Mouse (Mus musculus) liver, embryonic 16.5 days (tissue): Measurements from ENCODE around the gene Dnaja3. TPM values are rescaled to one million over a fixed set of nuclear protein-coding genes. Genes with fewer than 3 reads are reported as not detected.

ENCODE experiments used
- ATAC-seq: fragments of 200-750 bp; cut with Nextera tagmentation; 2 replicates; pipeline ENCODE4 v1.8.0; 2017; ENCODE audit warnings: low read depth, mild to moderate bottlenecking, moderate number of reproducible peaks, moderate library complexity
- H3K27ac ChIP-seq: fragments of 300-500 bp; sonication (generic); 2 replicates; pipeline ENCODE4 v1.5.1; 2014; ENCODE audit warnings: mild to moderate bottlenecking, low read length
- H3K27me3 ChIP-seq: fragments of 300-500 bp; sonication (generic); 2 replicates; pipeline ENCODE4 v1.6.1; 2014; ENCODE audit warnings: low read depth, low read length, mixed read lengths; ENCODE audit not compliant: control insufficient read depth, insufficient read depth
- H3K36me3 ChIP-seq: fragments of 300-500 bp; sonication (generic); 2 replicates; pipeline ENCODE4 v1.6.1; 2014; ENCODE audit warnings: mild to moderate bottlenecking; ENCODE audit not compliant: control insufficient read depth, insufficient read depth
- H3K4me1 ChIP-seq: fragments of 300-500 bp; sonication (generic); 2 replicates; pipeline ENCODE4 v1.6.1; 2014; ENCODE audit warnings: low read depth, low read length, mixed read lengths; ENCODE audit not compliant: control insufficient read depth
- H3K4me2 ChIP-seq: fragments of 300-500 bp; sonication (generic); 2 replicates; pipeline ENCODE4 v1.6.1; 2014; ENCODE audit warnings: low read depth, low read length, mixed read lengths
- H3K4me3 ChIP-seq: fragments of 300-500 bp; sonication (generic); 2 replicates; pipeline ENCODE4 v1.5.1; 2014; ENCODE audit warnings: low read depth, mild to moderate bottlenecking, low read length
- H3K9ac ChIP-seq: fragments of 300-500 bp; sonication (generic); 2 replicates; pipeline ENCODE4 v1.6.1; 2014; ENCODE audit warnings: low read depth, low read length
- H3K9me3 ChIP-seq: fragments of 300-500 bp; sonication (generic); replicated peaks from 2 replicates; pipeline ENCODE4 v1.6.1; 2016; ENCODE audit warnings: low read length; ENCODE audit not compliant: control insufficient read depth
- WGBS: fragments of 180-500 bp; shearing (Covaris S2); extraction: QIAGEN DNeasy Blood & Tissue Kit; methylation state at CpG from one replicate; pipeline ENCODE4 v1.1.7; 2014; ENCODE audit not compliant: insufficient replicate concordance; 5-methylcytosine and 5-hydroxymethylcytosine counted together
- polyA plus RNA-seq: library from polyadenylated mRNA; unstranded; fragments of >200 nt; fragmentation: Nextera tagmentation; extraction: Ambion mirVana; gene quantifications from 2 replicates; pipeline ENCODE4 v1.2.1, GENCODE M21; 2015

Gene Dnaja3
- polyA plus RNA-seq, 1 experiment from 2014 or later: 46.5 TPM

DNA sequence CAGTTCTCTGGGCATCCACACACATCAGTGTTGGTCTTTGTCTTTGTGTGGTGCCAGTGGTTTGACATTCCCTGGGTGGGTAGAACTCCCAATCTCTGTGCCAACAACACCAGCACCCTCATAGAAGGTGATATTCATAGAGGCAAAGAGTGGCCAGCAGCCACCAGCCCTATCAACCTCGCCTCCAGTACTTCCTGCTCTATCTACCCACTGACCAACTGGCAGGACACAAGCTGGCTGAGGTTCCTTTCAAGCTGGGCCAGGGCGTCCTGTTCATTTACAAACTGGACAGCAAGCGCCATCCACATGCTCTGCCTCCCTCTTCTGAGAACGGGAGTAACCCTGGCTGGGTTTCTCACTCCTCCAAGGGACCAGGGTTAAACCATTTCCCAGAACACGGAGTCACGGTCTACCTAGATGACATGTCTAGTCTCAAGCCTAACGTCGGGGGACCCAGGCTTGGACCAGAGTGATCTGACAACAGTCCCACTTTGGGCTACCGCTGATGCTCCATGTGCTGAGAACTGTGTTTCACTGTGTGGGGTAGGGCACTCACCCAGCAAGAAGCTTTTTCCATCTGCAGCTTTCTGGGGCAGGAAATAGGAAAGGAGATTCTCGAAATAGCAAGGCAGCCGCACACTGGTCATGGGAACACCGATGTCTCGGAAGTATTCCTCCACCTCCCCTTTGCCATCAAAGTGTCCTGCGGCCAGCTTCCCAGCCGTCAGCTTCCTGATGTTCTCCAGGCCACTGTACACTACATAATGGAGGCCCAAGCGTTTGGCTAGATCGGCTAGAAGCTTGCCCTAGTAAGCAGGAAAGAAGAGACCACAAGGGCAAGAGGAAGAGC, 74.3 kb downstream of the Dnaja3 start:
- H3K27ac ChIP-seq: no peak overlapping the region
- ATAC-seq: no peak
- H3K36me3 ChIP-seq: peaks cover 17% of the 10 kb centered on the region
- no peak overlapping the region for H3K4me3 ChIP-seq
- H3K9me3 ChIP-seq: no peaks in the 10 kb centered on the region
- 80% methylated on average over 17 of the region's 17 CpGs for WGBS
- H3K4me2 ChIP-seq: no peak overlapping the region
- no peaks in the 10 kb centered on the region for H3K27me3 ChIP-seq
- H3K9ac ChIP-seq: no peak overlapping the region
- H3K4me1 ChIP-seq: peaks cover 7% of the 10 kb centered on the region

DNA sequence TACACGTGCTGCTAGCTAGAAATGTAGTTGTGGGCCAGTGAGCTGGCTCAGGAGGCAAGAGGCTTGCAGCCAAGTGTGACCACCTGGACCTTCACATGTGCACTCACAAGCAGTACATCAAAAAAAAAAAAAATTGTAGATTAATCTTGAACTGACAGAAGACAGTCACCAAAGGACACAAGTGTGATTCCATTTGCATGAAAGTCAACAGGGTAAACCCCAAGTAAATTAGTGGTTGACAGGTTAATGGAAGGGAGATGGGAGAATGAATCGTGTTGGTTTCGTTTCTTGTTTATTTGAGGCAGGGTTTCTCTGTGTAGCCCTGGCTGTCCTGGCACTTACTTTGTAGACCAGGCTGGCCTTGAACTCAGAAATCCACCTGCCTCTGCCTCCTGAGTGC, 78.1 kb downstream of the Dnaja3 start:
- H3K27ac ChIP-seq: no peak overlapping the region

DNA sequence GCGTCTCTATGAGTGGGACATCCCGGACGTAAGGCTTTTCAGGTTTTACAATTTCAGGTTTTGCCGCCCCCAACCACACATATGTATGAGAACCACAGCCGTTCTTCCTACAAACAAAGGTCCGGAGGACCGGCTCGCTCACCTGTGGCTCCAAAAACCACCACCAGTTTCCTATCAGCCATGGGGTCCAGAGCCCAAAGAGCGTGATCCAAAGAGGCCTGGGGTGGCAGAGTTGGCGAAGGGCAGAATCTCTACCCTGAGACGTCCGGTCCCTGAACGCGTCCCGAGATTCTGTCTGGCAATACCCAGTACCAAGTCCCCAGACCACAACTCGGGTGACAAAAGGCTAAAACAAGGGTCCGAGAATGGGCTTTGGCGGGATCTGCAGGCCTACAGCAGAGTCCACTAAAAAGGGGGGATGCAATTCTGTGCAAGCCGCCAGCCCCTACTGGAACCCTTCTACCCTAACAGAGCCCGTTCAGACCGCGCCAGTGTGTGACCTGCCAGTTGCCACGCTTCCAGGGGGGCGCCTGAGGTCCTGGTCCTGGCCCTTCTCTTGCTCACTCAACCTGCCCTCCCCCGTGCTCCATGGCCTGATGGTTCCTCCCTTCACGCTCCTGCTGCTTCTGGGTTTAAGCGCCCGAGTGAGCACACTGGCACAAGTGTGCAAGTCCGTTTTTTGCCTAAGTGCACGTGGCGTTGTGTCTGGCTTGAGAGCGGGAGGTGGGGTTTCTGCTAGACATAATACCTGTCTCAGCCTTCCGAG, 79.1 kb downstream of the Dnaja3 start, which contains the start of gene Nmral1:
Gene Nmral1, minus strand, starts transcription at position 604 of the 766 bp plus-strand sequence.
- ATAC-seq: peak; percentile 86

More for the DNA sequence above, 78.1 kb downstream of the Dnaja3 start:
- Histone ChIP-seq H3K9me3 (no peaks in the 10 kb centered on the region), H3K36me3 (peaks cover 12% of the 10 kb centered on the region), H3K9ac (peak overlapping the region; percentile 57), H3K4me2 (peak overlapping the region; percentile 58), H3K4me1 (peaks cover 12% of the 10 kb centered on the region), H3K4me3 (peak overlapping the region; percentile 79), H3K27me3 (no peaks in the 10 kb centered on the region)
- no peak for ATAC-seq
- 44% methylated on average over 3 of the region's 3 CpGs for WGBS

DNA sequence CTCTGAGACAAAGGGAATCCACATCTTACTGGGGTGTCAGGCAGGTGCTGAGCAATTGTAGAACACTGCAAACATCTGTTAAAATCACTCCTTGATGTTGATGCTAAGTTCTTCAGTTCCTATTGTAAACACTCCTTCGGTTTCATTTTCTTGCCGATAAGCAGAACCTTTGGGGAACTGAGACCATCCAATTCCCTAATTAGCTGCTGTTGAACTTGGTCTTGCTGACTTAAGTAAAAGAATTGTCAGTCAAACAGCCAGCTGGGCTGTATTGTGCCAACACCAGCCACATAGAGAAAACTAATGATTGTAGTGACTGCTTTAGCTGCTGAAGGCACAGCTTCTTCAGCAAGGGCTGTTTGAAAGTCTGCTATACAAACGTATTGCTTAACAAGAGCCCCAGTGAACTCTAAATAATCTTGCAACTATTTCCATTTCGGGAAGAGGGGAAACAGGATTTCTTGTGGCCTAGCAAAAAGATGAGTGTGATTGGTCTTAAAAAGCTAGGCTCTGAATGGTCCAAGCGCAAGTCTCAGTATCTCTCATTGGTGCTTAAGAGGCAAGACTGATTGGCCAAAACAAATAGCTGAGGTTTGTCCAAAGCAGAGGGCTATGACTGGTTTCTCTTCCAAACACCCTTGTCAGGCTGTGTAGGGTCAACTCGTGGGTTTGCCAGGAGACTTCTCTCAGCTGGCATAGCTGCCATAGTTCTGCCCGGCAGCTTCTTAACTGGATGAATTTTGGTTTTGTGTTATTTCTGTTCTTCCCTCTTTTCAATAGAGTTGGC, 82.5 kb downstream of the Dnaja3 start:
- Histone ChIP-seq H3K9ac (no peak overlapping the region), H3K36me3 (no peaks in the 10 kb centered on the region), H3K4me1 (peaks cover 18% of the 10 kb centered on the region), H3K27me3 (no peaks in the 10 kb centered on the region), H3K9me3 (no peaks in the 10 kb centered on the region), H3K4me2 (peak overlapping the region; percentile 21; the same call in 1 of the 2 replicates), H3K4me3 (no peak overlapping the region), H3K27ac (peak overlapping the region; percentile 55)
- 50% methylated on average over 7 of the region's 7 CpGs for WGBS
- ATAC-seq: no peak

More for the DNA sequence above, 79.1 kb downstream of the Dnaja3 start, which contains the start of gene Nmral1:
- peak within 1 kb of the TSS; percentile 58 for H3K4me2 ChIP-seq
- WGBS: 15% methylated on average over 33 of the region's 33 CpGs
- peaks cover 10% of the 10 kb centered on the region for H3K36me3 ChIP-seq
- peak within 1 kb of the TSS; percentile 57 for H3K9ac ChIP-seq
- H3K4me3 ChIP-seq: peak within 1 kb of the TSS; percentile 79
- H3K27ac ChIP-seq: peak within 1 kb of the TSS; percentile 9
- H3K27me3 ChIP-seq: no peaks in the 10 kb centered on the region
- H3K4me1 ChIP-seq: peaks cover 12% of the 10 kb centered on the region
- H3K9me3 ChIP-seq: no peaks in the 10 kb centered on the region

DNA sequence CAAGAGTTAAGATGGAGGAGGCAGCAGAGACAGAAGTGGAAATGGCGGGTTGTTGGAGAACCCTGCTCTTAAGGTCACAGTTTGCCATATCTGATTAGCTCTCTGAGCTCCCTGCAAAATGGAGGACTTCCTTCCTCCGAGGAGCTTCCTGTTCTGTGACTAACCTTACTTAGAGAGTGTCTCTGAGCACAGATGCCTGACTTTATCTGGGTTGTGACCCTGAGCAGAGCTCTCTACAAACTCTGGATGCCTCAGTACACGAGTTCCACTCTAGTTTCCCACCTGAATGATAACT, 83.1 kb downstream of the Dnaja3 start:
- Histone ChIP-seq H3K9me3 (no peaks in the 10 kb centered on the region), H3K27me3 (no peaks in the 10 kb centered on the region), H3K4me1 (peaks cover 17% of the 10 kb centered on the region), H3K36me3 (no peaks in the 10 kb centered on the region), H3K9ac (no peak overlapping the region), H3K4me3 (no peak overlapping the region), H3K4me2 (no peak overlapping the region), H3K27ac (peak overlapping the region; percentile 55; the same call in 1 of the 2 replicates)
- ATAC-seq: no peak
- 21% methylated on average over 3 of the region's 3 CpGs for WGBS

DNA sequence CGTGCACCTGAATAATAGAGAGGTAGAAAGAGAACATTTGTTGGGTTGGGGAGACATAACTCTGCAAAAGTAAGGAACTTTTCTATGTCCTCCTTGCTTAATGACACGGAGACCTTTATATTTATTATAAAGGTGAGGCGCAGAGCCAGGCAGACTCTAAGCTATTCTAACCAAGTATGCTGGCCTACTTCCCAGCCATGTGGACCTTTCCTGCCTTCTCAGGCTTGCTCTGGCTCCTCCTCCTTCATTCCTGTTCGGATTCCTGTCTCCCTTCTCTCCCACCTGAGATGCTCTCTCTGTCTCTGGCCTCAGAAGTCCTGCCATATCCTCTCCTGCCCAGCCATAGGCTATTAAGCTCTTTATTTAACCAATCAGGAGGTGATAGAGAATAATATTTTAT, 85.5 kb downstream of the Dnaja3 start:
- Histone ChIP-seq H3K9ac (no peak overlapping the region), H3K9me3 (no peaks in the 10 kb centered on the region), H3K27ac (no peak overlapping the region), H3K36me3 (no peaks in the 10 kb centered on the region), H3K4me3 (no peak overlapping the region), H3K4me1 (peaks cover 13% of the 10 kb centered on the region), H3K4me2 (no peak overlapping the region), H3K27me3 (no peaks in the 10 kb centered on the region)
- 73% methylated on average over 4 of the region's 4 CpGs for WGBS
- ATAC-seq: no peak

DNA sequence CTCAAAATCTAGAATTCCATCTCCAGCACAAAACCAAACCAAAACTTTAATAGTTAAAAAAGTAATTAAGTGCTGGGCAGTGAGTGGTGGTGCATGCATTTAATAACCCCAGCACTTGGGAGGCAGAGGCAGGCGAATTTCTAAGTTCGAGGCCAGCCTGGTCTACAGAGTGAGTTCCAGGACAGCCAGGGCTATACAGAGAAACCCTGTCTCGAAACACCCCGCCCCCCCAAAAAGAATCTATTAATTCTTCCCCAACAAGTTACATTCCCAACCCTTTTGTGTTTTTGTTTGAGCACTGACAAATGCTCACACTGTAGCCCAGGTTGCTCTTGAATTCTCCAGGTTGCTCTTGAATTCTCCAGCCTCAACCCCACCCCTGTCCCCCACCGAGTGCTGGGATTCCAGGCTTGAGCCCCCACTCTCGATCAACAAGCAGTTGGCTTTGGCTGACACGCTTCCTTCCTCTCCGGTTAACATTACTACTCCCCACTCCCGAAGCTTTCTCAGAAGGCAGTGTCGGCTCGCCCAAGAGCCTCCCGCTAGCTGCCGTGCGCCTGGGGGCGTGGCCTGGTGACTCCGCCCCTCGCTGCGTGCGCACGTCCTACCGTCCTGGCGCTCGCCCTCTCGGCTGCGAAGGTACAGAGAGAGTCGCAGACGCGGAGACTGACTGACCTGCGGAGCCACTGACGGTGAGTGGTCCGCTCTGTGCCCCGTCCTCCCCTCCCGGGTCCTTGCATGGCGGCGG, 86.2 kb downstream of the Dnaja3 start, which contains the start of gene Hmox2:
Gene Hmox2, plus strand, starts transcription at position 582 of the 748 bp plus-strand sequence.
- Histone ChIP-seq H3K9me3 (no peaks in the 10 kb centered on the region), H3K36me3 (no peaks in the 10 kb centered on the region), H3K27me3 (no peaks in the 10 kb centered on the region), H3K4me3 (peak within 1 kb of the TSS; percentile 89), H3K4me2 (peak within 1 kb of the TSS; percentile 95), H3K9ac (peak within 1 kb of the TSS; percentile 95), H3K27ac (peak within 1 kb of the TSS; percentile 85), H3K4me1 (peaks cover 13% of the 10 kb centered on the region)
- 4% methylated on average over 35 of the region's 35 CpGs for whole genome bisulfite sequencing
- peak; percentile 96 for ATAC-seq

DNA sequence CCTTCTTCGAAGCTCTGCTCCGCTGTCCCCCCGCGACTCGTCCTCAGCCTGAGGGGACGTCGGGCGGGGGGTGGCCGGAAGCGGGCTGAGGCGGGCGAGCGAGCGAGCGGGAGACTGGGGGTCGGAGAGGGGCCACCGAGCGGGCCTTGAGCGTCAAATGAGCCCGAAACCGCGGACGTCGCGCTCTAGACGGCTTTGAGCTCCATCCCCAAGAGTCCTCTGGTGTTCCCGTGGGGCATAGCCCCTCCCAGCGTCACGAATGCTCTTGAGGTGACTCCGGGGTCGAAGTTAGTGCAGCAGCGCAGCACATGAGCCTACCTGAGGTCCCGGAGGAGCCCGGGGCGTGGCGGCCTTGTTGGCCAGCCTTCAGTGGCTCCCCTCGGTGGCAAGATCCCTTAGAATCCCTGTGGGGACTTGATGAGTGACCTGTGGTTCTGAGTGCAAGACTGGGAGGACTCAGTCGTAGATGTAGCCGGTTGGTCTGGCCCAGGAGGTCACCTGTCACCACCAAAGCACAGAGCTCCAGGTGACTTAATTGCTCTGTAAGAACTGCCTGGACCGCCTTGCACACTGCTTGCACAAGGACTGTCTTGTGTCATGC, 86.8 kb downstream of the Dnaja3 start:
- H3K4me2 ChIP-seq: peak overlapping the region; percentile 95
- peaks cover 13% of the 10 kb centered on the region for H3K4me1 ChIP-seq
- under 1% methylated on average over 40 of the region's 40 CpGs for WGBS
- no peaks in the 10 kb centered on the region for H3K27me3 ChIP-seq
- H3K9me3 ChIP-seq: no peaks in the 10 kb centered on the region
- no peaks in the 10 kb centered on the region for H3K36me3 ChIP-seq
- peak; percentile 74 for ATAC-seq
- H3K27ac ChIP-seq: peak overlapping the region; percentile 85
- peak overlapping the region; percentile 89 for H3K4me3 ChIP-seq
- peak overlapping the region; percentile 95 for H3K9ac ChIP-seq
